Mouse (Mus musculus): ENCODE measurements at regions not wholly inside any gene's neighbourhood (a gene's known extent, or its start where the extent isn't known, plus 50 kb on each side); places are given as distances from the start of the nearest gene placed in this dataset.

GRCm38 (mm10) chr7:83476861-83477260, 107.9 kb upstream of the Tmc3 start:
- TF ChIP-seq POLR2A (IDR thresholded peaks at IDR 0.05; ENCODE audit: control insufficient read depth, extremely low read depth, insufficient read depth, low read length, poor library complexity) (no peak), CTCF (IDR thresholded peaks at IDR 0.05; ENCODE audit: borderline replicate concordance, control insufficient read depth, extremely low read depth, insufficient read depth, low read length, poor library complexity) (no peak)
